20 mouse cellular contexts compared by ENCODE assay signal in genomic region chr4:33745180-33745579, GRCm38 (mm10).
"Had no signal": no experiment of that assay in that cellular context is flagged by ENCODE, and none has a peak within 500 bp of the region (broad histone marks: within the 10 kb centered on the region; RNA-seq: fewer than 3 reads in every experiment).

No protein-coding gene starts in this region.

- H3K9ac ChIP-seq: liver, embryonic 15.5 days; liver, postnatal 0 days; lung, embryonic 15.5 days; midbrain, embryonic 12.5 days; neural tube, embryonic 13.5 days; neural tube, embryonic 15.5 days; stomach, embryonic 15.5 days had no signal

- H3K4me3 ChIP-seq: liver, embryonic 15.5 days; lung, embryonic 15.5 days; midbrain, embryonic 10.5 days; midbrain, embryonic 12.5 days; myocyte; neural tube, embryonic 13.5 days; neural tube, embryonic 15.5 days; stomach, embryonic 15.5 days had no signal

- H3K27me3 ChIP-seq: liver, embryonic 15.5 days; lung, embryonic 15.5 days; midbrain, embryonic 12.5 days; neural tube, embryonic 13.5 days; neural tube, embryonic 15.5 days; stomach, embryonic 15.5 days had no signal

- ATAC-seq: liver, postnatal 0 days; lung, postnatal 0 days; midbrain, embryonic 16.5 days had no signal

- DNase-seq: liver, postnatal 0 days; lung, adult 2 months; lung, postnatal 14 days; lung, postnatal 4 days; midbrain, embryonic 14.5 days; right cerebral cortex, postnatal 14 days; thymus, adult 2 months; thymus, postnatal 25 days; thymus, postnatal 4 days had no signal

- H3K4me2 ChIP-seq: liver, embryonic 15.5 days; lung, embryonic 15.5 days; midbrain, embryonic 12.5 days; neural tube, embryonic 13.5 days; neural tube, embryonic 15.5 days; stomach, embryonic 15.5 days had no signal

- H3K9me3 ChIP-seq: liver, embryonic 15.5 days; lung, embryonic 15.5 days; midbrain, embryonic 10.5 days; midbrain, embryonic 12.5 days; neural tube, embryonic 13.5 days; neural tube, embryonic 15.5 days; stomach, embryonic 15.5 days had no signal

- H3K27ac ChIP-seq: liver, embryonic 15.5 days; lung, embryonic 15.5 days; midbrain, embryonic 10.5 days; midbrain, embryonic 12.5 days; neural tube, embryonic 13.5 days; neural tube, embryonic 15.5 days; stomach, embryonic 15.5 days; stomach, postnatal 0 days had no signal

- H3K4me1 ChIP-seq: liver, embryonic 15.5 days; lung, embryonic 15.5 days; midbrain, embryonic 10.5 days; midbrain, embryonic 12.5 days; neural tube, embryonic 13.5 days; neural tube, embryonic 15.5 days; stomach, embryonic 15.5 days had no signal

- H3K36me3 ChIP-seq: liver, embryonic 15.5 days; lung, embryonic 15.5 days; midbrain, embryonic 10.5 days; midbrain, embryonic 12.5 days; neural tube, embryonic 13.5 days; neural tube, embryonic 15.5 days; stomach, embryonic 15.5 days had no signal
